Mouse (Mus musculus) neural tube, embryonic 11.5 days (tissue): ENCODE data around the gene Tas2r143. TPM values are rescaled to one million over a fixed set of nuclear protein-coding genes. Genes with fewer than 3 reads are reported as not detected.
A peak's percentile ranks its signal among the peaks of the same experiment; 100 is the strongest.

Experiments
- ATAC-seq: fragments of 200-750 bp; cut with Nextera tagmentation; 2 replicates; pipeline ENCODE4 v1.8.0; 2017; ENCODE audit warnings: moderate number of reproducible peaks, mild to moderate bottlenecking, moderate TSS enrichment, moderate library complexity; ENCODE audit not compliant: insufficient read depth, low FRiP score, low TSS enrichment
- DNase-seq: peaks from one replicate; pipeline ENCODE4 v3.0.0-alpha.2; 2015; ENCODE audit warnings: low spot score
- H3K27ac ChIP-seq: fragments of 300-500 bp; sonication (generic); 2 replicates; pipeline ENCODE4 v1.5.1; 2014; ENCODE audit warnings: low read depth, mild to moderate bottlenecking, low read length
- H3K27me3 ChIP-seq: fragments of 300-500 bp; sonication (generic); 2 replicates; pipeline ENCODE4 v1.6.1; 2014; ENCODE audit warnings: mild to moderate bottlenecking, low read length, mixed read lengths; ENCODE audit not compliant: control insufficient read depth, insufficient read depth
- H3K36me3 ChIP-seq: fragments of 300-500 bp; sonication (generic); 2 replicates; pipeline ENCODE4 v1.6.1; 2014; ENCODE audit warnings: mild to moderate bottlenecking, low read length, moderate library complexity, mixed read lengths; ENCODE audit not compliant: control insufficient read depth, insufficient read depth
- H3K4me1 ChIP-seq: fragments of 300-500 bp; sonication (generic); 2 replicates; pipeline ENCODE4 v1.6.1; 2014; ENCODE audit warnings: low read length, mixed read lengths; ENCODE audit not compliant: control insufficient read depth, insufficient read depth
- H3K4me2 ChIP-seq: fragments of 300-500 bp; sonication (generic); 2 replicates; pipeline ENCODE4 v1.6.1; 2014; ENCODE audit warnings: low read depth, mild to moderate bottlenecking, moderate library complexity
- H3K4me3 ChIP-seq: fragments of 300-500 bp; sonication (generic); 2 replicates; pipeline ENCODE4 v1.5.1; 2014; ENCODE audit warnings: low read depth, low read length
- H3K9ac ChIP-seq: fragments of 300-500 bp; sonication (generic); 2 replicates; pipeline ENCODE4 v1.6.1; 2014; ENCODE audit warnings: mild to moderate bottlenecking, low read length
- H3K9me3 ChIP-seq: fragments of 300-500 bp; sonication (generic); 2 replicates; pipeline ENCODE4 v1.6.1; 2016; ENCODE audit warnings: low read length; ENCODE audit not compliant: control insufficient read depth
- WGBS: fragments of 180-500 bp; shearing (Covaris S2); extraction: QIAGEN DNeasy Blood & Tissue Kit; methylation state at CpG from one replicate; pipeline ENCODE4 v1.1.7; 2014; 5-methylcytosine and 5-hydroxymethylcytosine counted together
- polyA plus RNA-seq: library from polyadenylated mRNA; unstranded; fragments of >200 nt; fragmentation: Nextera tagmentation; extraction: Ambion mirVana; gene quantifications from 2 replicates; pipeline ENCODE4 v1.2.1, GENCODE M21; 2014

Gene Tas2r143
- polyA plus RNA-seq, 1 experiment from 2014 or later = not detected

GRCm38 (mm10) chr6:42380416-42381144 is 19.5 kb upstream of the Tas2r143 start:
- no peaks in the 10 kb centered on the region for H3K4me1 ChIP-seq

DNA sequence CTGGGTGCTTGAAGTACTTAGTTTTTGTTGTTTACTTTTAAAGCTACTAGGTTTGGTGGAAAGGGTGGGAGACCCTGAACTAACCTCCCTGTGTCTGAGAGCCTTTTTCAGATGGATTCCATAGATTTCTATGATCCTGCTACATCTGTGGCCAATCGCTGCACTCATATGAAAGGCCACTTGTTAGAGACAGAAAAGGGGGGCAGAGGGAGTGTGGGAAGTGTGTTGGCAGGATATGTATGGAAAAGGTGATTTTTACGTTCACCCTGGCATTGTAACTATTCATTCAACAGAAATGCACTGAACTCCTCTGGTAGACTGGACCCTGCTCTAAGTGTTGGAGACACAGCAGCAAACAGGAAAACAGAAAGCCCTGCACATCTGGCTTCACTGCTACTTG is 18.8 kb upstream of the Tas2r143 start:
- DNase-seq (no peak), ATAC-seq (no peak)
- no peak overlapping the region for H3K4me3 ChIP-seq
- H3K9me3 ChIP-seq = no peaks in the 10 kb centered on the region
- no peaks in the 10 kb centered on the region for H3K4me1 ChIP-seq
- H3K27ac ChIP-seq = no peak overlapping the region
- no peaks in the 10 kb centered on the region for H3K27me3 ChIP-seq
- H3K4me2 ChIP-seq = no peak overlapping the region
- WGBS = 29% methylated on average over 2 of the region's 2 CpGs
- H3K9ac ChIP-seq = no peak overlapping the region
- no peaks in the 10 kb centered on the region for H3K36me3 ChIP-seq

More at GRCm38 (mm10) chr6:42380416-42381144, 19.5 kb upstream of the Tas2r143 start:
- Histone ChIP-seq H3K27ac (no peak overlapping the region), H3K9ac (no peak overlapping the region), H3K36me3 (no peaks in the 10 kb centered on the region), H3K9me3 (no peaks in the 10 kb centered on the region), H3K27me3 (no peaks in the 10 kb centered on the region), H3K4me3 (no peak overlapping the region), H3K4me2 (no peak overlapping the region)
- DNase-seq = peak; percentile 48
- 0 out of 2 replicates have a peak, but pooled peaks have one; percentile 29 for ATAC-seq
- 6% methylated on average over 8 of the region's 8 CpGs for WGBS

GRCm38 (mm10) chr6:42381916-42382381 is 18.1 kb upstream of the Tas2r143 start:
- Histone ChIP-seq H3K27ac (no peak overlapping the region), H3K4me1 (no peaks in the 10 kb centered on the region), H3K9ac (no peak overlapping the region), H3K36me3 (no peaks in the 10 kb centered on the region), H3K9me3 (no peaks in the 10 kb centered on the region), H3K27me3 (no peaks in the 10 kb centered on the region), H3K4me3 (no peak overlapping the region), H3K4me2 (no peak overlapping the region)
- 63% methylated on average over 9 of the region's 9 CpGs for WGBS
- ATAC-seq (no peak), DNase-seq (no peak)

DNA sequence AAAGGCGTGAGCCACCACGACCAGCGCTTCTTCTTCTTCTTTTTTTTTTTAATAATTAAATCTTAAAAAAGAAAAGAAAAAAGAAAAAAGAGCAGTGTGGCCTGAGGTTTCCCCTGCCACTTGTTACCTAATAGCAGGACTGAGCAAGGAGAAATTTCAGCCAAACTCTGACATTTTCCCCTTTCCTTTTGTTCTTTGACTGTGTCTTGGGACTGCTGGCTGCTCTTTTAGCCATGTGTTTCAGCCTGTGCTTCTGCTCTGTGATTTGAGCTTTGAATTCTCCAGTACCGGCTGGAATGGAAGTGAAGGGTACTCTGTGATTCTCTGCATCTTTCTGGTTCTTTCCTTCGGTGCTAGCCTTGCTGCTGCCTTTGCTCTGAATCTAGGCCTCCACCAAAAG is 16.7 kb upstream of the Tas2r143 start:
- 93% methylated on average over 5 of the region's 5 CpGs for WGBS
- H3K4me3 ChIP-seq = no peak overlapping the region
- H3K9me3 ChIP-seq = no peaks in the 10 kb centered on the region
- no peaks in the 10 kb centered on the region for H3K27me3 ChIP-seq
- H3K36me3 ChIP-seq = no peaks in the 10 kb centered on the region
- no peaks in the 10 kb centered on the region for H3K4me1 ChIP-seq
- H3K9ac ChIP-seq = no peak overlapping the region
- no peak for ATAC-seq
- DNase-seq = no peak
- H3K27ac ChIP-seq = no peak overlapping the region
- H3K4me2 ChIP-seq = no peak overlapping the region

DNA sequence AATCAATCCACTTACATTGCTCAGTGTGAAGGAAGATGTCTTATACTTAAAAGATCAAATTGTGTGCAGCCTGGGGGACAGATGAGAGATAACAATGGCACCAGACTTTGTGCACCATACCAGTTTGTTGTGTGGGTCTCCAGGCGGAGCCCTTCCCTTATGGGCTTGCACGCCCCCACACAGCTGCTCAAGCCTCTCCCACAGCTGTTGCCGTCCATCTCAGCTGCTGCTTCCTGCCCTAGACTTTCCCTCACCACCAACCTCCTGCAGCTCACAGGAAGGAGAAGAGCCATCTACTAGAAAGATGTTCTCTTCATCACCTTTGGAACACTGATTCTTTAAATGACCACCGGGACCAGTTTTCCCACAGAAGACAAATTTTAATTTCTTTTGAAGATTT is 14.4 kb upstream of the Tas2r143 start:
- DNase-seq (no peak), ATAC-seq (no peak)
- Histone ChIP-seq H3K9ac (no peak overlapping the region), H3K9me3 (no peaks in the 10 kb centered on the region), H3K27me3 (no peaks in the 10 kb centered on the region), H3K36me3 (no peaks in the 10 kb centered on the region), H3K4me1 (no peaks in the 10 kb centered on the region), H3K27ac (no peak overlapping the region), H3K4me3 (no peak overlapping the region), H3K4me2 (no peak overlapping the region)
- WGBS = 67% methylated on average over 4 of the region's 4 CpGs

GRCm38 (mm10) chr6:42391796-42392330 is 8.2 kb upstream of the Tas2r143 start:
- Histone ChIP-seq H3K4me3 (no peak overlapping the region), H3K9ac (no peak overlapping the region), H3K4me2 (no peak overlapping the region), H3K9me3 (no peaks in the 10 kb centered on the region), H3K4me1 (no peaks in the 10 kb centered on the region), H3K36me3 (no peaks in the 10 kb centered on the region), H3K27ac (no peak overlapping the region), H3K27me3 (no peaks in the 10 kb centered on the region)
- ATAC-seq = no peak
- 30% methylated on average over 2 of the region's 2 CpGs for WGBS
- no peak for DNase-seq

- 83% methylated on average over 9 of the region's 9 CpGs for WGBS
- no peaks in the 10 kb centered on the region for H3K27me3 ChIP-seq
- no peak for ATAC-seq
- no peaks in the 10 kb centered on the region for H3K36me3 ChIP-seq
- H3K4me3 ChIP-seq = no peak overlapping the region
- H3K9ac ChIP-seq = no peak overlapping the region
- H3K27ac ChIP-seq = no peak overlapping the region
- no peaks in the 10 kb centered on the region for H3K9me3 ChIP-seq
- H3K4me2 ChIP-seq = no peak overlapping the region
- no peak for DNase-seq
- no peaks in the 10 kb centered on the region for H3K4me1 ChIP-seq
Measured at GRCm38 (mm10) chr6:42395960-42396809, 3.9 kb upstream of the Tas2r143 start.

- H3K4me1 ChIP-seq = no peaks in the 10 kb centered on the region
- H3K27me3 ChIP-seq = no peaks in the 10 kb centered on the region
- DNase-seq = no peak
- H3K4me3 ChIP-seq = no peak overlapping the region
- no peak overlapping the region for H3K9ac ChIP-seq
- no peaks in the 10 kb centered on the region for H3K36me3 ChIP-seq
- no peak overlapping the region for H3K4me2 ChIP-seq
- H3K9me3 ChIP-seq = no peaks in the 10 kb centered on the region
- H3K27ac ChIP-seq = no peak overlapping the region
- 81% methylated on average over 3 of the region's 3 CpGs for WGBS
- ATAC-seq = no peak
Measured at GRCm38 (mm10) chr6:42397041-42397657, 2.9 kb upstream of the Tas2r143 start.
